Mouse (Mus musculus) gastrocnemius, postnatal 25 days (tissue): ENCODE data around the gene Atp2a1. TPM values are rescaled to one million over a fixed set of nuclear protein-coding genes. Genes with fewer than 3 reads are reported as not detected.
"Not testable (repeated sequence)": the region's sequence is repeated elsewhere in the genome, so short reads cannot be mapped to it uniquely, and the experiment has no call there.

ENCODE experiments used
- DNase-seq: peaks from one replicate; pipeline ENCODE4 v3.0.0; 2022
- long read RNA-seq, 2 experiments: library from polyadenylated mRNA; stranded (forward); transcript quantifications; one replicate each; pipeline ENCODE4 v2.0.0; 2021
- total RNA-seq, 2 experiments: library from RNA; stranded (reverse); gene quantifications; 1 replicate in 1 of 2; 2 replicates in 1 of 2; pipeline ENCODE4 v1.2.3; 2021

Gene Atp2a1
- over 10,000 TPM; 22,501 to 25,220 TPM for total RNA-seq
- long read RNA-seq, experiment 1, partial matches to known transcripts: 3,448 of 36,472 reads
- long read RNA-seq, experiment 1, other reads (novel, unspliced or antisense): 33,024 of 36,472 reads
- long read RNA-seq, experiment 2, partial matches to known transcripts: 4,762 of 87,863 reads
- long read RNA-seq, experiment 2, other reads (novel, unspliced or antisense): 83,100 of 87,863 reads

DNA sequence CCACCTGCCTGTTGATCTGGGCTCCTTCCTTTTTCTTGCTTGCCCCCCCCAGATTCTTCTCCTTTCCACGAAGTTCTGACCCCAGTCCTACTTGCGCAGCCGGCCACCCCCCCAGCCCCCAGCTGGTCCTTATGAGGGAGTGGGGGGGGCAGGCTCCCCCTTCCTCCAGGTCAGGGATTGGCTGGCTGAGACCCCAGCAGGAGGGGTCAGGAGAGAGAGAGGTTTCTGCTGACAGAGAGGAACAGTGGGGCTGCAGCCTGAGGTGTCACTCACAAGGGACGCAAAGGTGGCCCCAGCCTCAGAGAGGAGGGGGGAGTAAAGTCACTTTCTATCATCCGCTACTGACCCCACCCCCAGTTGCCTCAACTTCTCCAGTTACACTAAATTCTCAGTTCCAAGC, at the start of gene Atp2a1:
Atp2a1 (minus strand) TSS at position 105 of the 400 bp plus-strand sequence.
- DNase-seq: peak; percentile 90

DNA sequence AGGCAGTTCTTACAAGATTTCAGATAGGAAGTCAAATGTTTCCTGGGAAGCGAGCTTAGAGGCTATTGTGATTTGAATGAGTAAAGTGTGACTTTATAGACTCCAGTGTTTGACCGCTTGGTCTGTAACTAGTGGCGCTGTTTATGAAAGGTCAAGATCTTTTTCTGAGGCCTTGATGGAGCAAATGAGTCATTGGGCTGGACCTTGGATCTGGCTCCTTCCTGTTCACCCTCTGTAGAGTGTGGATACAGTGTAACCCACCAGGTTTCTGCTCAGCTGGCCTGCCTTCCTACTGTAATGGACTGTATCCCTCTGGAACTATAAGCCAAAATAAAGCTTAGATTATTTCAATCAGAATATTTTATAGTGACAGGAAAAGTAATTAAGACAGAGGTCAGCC, 48.4 kb upstream of the Atp2a1 start:
- DNase-seq: no peak

DNA sequence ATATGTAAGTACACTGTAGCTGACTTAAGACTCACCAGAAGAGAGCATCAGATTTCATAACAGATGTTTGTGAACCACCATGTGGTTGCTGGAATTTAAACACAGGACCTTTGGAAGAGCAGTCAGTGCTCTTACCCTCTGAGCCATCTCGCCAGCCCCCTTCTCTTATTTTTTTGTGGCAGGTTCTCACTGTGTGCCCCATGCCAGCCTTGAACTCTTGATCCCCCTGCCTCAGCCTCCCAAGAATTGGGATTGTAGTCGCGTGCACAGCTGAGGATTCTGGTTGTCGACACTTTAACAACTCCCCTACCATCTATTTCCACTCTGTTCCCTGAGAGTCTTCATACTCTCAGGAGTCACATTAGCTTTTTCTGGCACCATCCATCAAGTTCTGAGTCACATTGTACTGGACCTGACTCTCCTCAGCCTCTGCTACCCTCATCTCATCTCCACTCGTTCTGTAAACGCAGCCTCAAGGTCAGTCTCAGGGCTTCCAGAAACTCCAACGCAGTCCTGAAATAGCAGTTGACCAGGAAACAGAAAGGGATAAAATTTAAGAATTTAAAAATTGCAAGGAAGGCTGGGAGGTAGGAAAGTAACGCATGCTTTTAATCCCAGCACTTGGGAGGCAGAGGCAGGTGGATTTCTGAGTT, 44.3 kb upstream of the Atp2a1 start:
- no peak for DNase-seq

DNA sequence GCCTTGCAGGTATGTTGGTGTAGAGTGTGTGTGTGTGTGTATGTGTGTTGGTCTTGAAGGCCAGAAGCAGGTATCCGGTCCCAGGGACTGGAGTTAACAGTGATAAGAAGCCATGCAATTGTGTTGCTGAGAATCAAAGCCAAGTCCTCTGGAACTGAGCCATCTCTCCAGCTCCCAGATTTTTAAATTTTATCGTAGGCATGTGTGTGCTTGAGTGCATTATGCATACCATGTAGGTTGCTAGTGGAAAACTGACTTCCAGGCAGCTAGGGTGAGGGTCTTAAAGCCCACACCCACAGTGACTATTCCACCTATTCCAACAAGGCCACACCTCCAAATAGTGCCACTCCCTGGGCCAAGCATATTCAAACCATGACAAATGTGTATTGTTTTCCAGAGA, 42.0 kb upstream of the Atp2a1 start:
- no peak for DNase-seq

DNA sequence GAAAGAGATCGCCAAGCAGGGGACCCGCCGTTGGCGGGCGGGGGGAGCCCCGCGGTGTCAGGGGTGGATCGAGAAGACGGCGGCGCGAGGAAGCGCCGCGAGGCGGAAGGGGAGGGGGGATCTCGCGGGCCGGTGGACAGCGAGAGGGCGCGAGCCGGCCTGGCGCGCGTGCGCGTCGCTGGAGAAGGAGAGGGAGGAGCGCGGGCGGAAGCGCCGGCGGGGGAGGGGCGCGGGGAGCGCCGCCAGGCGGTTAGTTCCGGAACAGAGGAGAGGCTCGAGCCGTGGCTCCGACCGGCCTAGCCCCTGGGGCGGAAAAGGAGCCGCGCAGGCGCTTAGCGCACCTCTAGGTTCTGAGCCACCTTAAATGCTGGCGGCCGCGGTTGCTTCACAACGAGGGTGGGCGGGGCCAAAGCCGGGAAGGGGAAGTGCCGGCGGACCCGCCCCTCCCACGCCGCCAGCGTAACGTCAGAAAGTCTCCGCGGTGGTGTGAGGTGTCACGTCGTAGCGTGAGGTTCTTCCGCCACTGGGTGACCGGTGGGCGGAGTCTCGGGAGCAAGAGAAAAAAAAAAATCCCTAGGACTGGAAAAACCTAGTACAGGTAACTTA, 40.5 kb upstream of the Atp2a1 start, which contains the start of gene Atxn2l:
Atxn2l (minus strand) TSS at position 165 of the 606 bp plus-strand sequence.
- peak; percentile 99 for DNase-seq

DNA sequence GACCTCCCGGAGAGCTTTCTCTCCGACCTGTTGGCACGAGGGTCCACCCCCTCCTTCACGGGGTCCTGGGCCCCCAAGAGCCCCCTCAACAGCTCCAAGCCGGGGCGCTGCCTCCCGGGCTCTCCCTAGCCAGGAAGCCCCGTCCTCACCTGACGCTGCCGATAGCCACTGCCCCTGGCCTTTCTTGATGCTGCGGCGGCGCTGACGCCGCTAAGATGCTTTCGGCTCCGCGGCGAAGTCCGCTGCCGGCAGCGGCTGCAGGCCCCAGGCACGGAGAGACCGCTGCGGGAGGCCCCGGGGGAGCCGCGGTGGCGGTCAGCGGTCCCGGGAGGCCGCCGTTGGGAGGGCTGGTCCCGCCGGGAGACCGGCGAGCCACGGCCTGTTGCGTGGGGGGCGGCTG, 39.8 kb upstream of the Atp2a1 start:
- peak; percentile 56 for DNase-seq

DNA sequence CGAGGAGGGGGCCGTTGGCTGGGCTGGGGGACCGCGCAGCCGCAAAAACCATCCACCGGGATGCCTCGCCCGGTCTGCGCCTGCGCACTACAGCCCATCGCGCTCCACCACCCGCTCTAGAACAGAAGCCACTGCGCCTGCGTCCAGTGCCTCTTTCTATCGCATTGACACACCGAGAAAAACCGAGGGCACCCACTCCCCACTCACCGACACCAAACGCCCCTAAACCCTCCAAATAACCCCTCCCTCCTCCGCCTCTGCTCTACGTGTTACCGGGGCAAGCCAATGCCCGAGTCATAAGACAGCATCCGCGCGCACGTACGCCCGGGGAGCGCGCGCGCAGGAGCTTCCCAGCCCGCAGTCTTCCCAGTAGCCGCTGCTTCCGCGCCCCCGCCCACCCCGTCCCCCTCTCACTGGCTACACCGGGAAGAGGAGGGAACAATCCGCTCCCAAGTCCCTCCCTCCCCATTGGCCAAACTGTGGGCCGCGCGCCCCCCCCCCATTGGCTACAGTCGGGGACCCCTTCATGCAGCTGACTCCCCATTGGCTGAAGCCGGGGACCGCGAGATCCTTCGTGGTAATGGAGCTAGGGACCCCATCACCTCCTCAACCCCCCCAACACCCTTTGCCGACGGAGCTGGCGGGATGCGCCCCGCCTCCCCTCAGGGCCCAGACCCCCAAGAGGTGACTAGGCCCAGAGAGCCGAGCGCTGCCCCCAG, 39.3 kb upstream of the Atp2a1 start:
- DNase-seq: peak; percentile 96

DNA sequence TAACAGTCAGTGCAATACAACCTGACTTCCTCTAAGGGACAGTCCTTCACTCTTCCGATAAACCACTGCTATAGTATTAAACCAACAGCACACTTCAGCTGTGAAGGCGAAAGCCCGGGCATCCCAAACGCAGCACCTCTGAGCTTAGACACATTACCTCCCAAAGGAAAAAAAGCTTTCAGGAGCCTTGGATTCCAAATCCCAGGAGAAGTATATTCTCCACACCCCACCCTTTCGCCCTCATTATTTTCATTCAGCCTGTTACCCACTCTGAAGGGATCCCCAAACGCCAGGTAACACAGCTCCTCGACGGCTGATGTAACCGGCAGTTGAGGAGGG, 38.7 kb upstream of the Atp2a1 start:
- DNase-seq: no peak

DNA sequence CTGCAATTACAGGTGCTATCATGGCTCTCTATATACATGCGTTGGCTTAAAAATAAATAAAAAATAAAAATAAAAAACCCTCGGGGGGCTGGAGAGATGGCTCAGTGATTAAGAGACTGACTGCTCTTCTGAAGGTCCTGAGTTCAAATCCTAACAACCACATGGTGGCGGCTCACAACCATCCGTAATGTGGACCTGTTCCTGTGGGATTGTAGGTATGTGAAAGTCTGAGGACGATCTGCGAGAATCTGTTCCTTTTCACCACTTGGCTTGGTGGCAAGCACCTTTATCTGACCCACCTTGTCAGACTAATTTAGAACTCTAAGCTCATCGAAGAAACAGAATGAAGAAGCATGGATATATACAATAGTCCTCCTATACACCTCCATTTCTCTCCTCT, 36.5 kb upstream of the Atp2a1 start:
- no peak for DNase-seq

DNA sequence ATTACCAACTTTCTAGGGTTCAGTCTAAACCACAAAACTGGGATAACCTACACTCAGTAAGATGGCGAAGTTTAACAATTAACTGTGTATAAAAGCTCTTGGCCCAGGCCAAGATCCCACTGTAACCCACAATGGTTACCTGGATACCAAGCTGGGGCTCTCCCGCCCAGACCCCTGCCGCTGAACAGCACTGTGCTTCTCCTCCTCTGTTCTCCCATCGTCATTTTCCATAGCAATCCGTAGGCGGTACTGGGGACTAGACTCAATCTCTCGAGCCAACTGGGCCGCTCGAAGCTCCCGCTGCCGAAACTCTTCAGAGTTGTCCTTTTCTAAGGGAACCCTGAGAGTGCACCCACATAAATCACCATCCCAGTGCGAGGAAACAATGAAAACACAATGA, 35.1 kb upstream of the Atp2a1 start:
- DNase-seq: no peak

DNA sequence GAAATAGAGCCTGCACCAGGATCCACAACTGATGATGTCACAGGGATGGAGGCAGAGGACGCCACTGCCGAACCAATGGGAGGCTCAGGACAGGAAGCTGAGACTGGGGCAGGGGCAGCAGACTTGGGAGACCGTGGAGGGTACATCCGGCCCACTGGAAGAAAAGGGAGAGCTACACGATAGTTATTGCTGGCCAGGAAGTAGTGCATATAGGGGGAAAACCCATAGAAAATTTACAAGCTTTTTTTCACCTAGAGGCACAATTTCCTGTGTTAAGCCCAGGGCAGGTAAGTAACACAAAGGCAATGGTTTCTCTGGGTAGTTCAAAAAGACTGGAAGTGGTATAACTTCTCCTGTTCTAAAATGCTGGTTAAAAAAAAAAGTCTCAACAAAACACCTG, 33.6 kb upstream of the Atp2a1 start:
- no peak for DNase-seq

DNA sequence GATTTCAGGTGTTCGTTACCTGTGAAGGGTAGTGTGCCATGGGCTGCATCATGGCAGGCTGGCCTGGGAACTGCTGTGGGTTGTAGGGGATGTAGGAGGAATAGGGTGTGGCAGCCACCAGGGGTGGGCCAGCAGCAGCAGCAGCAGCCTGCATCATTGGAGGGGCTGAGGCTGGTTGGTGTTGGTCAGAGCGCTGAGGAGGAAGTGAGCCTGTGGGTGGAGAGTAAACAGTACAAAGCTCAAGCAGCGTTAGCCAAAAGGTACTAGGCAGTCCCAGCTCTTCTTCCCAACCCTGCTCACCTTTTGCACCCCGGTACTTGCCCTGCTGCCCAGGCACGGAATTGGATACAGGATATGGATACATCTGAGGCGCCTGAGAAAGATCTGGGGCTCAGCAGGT, 31.2 kb upstream of the Atp2a1 start:
- DNase-seq: no peak

DNA sequence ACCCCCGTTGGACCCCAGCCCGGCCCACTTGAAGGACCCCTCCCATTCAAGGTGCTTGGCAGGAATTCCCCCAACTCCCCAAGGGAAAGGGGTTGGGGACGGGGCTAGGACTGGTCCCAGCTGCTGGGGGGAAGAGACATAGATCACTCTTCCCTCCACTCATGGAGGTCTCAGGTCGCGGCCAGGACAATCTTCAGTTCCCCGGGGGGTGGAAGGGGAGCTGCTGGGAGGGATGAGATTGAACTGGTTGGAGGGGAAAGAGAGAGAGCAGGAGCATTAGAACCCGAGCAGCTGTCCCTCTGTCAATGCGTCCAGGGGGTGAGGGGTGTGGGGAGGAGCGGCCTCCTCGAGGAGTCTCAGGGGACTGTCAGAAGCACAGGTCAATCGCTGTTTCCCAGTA, 29.1 kb upstream of the Atp2a1 start:
- DNase-seq: no peak

DNA sequence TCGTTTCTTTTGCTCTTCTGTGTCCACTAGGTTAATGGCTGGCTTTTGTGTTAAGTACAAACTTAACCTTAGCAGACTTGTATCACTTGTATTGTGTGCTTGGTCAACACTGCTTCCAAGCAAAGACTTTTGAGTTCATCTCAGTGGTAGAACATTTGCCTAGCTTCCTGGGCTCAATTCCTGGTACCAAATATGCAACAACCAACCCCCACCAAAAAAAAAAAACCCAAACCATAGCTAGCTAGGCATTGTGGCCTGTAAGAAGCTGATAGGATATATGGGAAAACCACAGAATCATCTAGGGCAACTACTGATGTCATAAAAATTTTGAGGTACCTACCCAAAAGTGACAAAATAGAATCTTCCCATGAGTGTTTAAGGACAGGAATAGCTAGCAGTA, 28.1 kb upstream of the Atp2a1 start:
- DNase-seq: no peak

DNA sequence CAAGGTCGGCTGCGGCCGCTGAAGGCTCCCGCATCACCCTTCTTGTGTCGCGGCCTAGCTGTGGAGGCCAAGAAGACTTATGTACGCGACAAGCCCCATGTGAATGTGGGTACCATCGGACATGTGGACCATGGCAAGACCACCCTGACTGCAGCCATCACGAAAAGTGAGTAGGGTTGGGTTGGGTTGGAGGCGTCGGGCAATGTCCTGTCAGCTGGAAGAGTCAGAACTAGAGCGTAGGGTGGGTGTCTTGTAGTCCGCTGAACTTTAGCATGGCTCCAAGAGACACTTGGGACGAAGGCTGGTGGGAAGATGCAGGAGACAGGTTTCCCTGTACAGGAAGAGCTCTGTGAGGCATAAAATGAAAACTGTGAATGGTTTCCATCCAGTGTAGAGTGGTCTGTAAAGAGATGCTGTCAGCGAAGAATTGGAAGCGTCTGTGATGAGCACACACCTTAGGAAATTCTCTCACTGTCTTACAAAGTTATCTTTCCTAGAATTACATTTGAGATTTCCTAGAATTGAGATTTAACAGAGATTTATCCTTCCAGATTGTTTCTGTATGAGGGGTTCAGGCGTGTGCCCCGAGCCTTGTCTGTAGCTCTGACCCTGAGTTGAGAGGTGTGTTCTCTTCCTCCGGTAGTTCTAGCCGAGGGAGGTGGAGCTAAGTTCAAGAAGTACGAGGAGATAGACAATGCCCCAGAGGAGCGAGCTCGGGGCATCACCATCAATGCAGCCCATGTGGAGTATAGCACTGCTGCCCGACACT, 24.9 kb upstream of the Atp2a1 start:
- not testable (repeated sequence) for DNase-seq

DNA sequence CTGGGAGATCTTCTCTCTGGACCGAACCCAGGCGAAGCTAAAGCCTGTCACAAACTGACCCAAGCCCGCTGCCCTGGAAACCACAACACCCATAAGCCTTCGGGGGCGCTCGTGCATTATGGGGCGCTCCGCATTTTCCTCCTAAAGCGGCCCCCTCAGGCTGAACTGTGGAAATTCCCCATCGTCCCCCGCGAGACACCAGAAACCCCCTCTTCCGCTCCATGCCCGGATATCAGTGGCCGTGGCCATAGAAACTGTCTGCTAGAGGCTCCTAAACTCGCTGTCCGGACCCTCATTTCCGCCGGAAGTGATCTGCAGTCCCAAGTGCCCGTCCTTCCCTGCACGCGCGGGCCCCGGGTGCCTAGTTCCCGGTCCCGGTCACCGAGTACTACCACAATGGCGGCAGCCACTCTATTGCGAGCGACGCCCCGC, 24.2 kb upstream of the Atp2a1 start, which contains the start of gene Tufm:
Tufm (plus strand) TSS at position 310 of the 432 bp plus-strand sequence.
- DNase-seq: peak; percentile 96

DNA sequence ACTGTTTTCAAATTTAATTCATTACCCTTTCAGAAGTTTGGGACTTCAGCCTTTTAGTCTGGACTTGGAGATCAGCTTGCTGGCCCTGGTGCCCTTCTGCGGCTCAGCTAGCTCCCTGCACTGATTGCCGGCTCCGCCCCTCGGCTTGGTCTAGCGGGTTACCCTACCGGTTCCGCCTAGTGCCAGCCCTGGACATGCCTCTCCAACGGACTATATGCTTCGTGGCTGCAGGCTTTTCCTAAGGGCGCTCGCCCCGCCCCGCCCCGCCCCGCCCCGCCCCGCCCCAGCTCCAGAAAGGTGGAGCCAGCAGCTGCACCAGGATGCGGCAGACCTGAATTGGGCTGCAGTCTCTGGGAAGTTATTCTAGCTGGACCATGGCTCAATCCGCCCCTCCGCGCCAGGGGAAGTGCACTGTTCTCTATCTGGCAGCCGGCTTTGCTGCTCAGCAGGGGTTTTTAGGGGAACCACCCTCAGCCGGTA, 19.5 kb upstream of the Atp2a1 start:
- DNase-seq: peak; percentile 88

DNA sequence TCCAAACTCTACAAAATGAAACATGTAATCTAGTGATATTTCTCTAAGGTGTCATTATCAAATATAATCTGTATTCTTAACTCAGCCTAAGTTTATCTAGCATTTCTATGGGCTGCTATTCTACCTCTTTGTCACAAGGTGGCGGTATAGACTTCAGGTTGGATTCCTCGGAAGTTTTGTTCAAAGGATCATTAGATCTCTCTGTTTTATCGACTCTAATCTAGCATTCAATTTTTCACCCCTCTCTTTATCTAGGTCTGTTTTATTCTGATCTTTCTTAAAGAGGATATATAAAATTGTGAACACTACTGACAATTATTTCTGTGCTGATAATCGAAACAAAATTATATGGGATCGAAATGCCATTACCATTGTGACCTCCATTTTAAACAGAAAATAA, 18.8 kb upstream of the Atp2a1 start:
- DNase-seq: no peak

DNA sequence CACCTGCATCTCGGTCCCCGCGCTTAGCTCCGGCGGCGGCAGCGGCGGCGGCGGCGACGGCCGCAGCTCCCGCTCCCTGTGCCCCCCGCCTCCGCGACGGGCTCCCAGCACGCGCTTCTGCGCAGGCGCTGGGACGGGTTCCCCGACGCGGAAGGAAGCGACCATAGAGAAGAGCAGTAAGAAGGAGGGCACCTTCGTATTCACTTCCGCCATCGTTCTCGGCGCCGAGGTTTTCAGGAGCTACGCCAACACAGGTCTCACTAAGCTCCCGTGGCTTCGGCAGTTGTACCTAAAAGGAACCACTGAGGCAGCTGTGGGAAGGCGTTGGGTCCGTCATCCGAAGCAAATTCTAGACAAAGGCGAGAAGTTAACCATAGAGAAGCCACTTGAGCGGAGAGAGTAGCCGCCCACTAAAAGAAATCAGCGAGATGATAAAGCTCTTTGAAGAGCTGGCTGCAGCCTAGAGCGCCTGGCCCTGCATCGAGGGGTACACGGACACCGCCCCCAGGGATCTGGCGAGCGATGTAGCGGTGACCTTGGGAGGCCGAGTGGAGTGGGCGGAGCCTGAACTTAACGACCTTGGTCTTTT, 12.2 kb upstream of the Atp2a1 start, which contains the start of gene Sh2b1:
Sh2b1 (minus strand) TSS at position 432 of the 589 bp plus-strand sequence.
- peak; percentile 89 for DNase-seq

DNA sequence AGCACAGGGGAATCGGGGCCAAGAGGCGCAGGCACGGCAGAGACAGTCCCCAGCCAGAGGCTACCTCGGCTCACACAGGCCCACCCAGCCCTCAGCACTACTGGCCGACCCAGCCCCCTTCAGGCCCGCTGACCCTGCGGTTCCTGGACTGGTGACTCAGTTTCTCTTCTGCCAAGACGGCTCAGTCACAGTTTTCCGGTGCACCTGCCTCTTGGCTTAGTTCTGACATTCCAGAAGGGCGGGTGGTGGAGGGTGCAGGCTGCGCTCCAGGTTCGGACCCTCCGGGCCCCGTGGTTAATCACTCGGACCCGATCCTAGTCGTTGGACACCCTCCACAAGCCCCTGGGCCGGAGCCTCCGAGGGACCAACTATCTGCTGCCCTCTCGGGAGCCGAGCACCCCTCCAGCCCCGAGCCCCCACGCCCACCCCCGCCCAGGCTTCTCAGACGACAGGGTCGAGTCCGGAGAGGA, 11.6 kb upstream of the Atp2a1 start:
- no peak for DNase-seq

DNA sequence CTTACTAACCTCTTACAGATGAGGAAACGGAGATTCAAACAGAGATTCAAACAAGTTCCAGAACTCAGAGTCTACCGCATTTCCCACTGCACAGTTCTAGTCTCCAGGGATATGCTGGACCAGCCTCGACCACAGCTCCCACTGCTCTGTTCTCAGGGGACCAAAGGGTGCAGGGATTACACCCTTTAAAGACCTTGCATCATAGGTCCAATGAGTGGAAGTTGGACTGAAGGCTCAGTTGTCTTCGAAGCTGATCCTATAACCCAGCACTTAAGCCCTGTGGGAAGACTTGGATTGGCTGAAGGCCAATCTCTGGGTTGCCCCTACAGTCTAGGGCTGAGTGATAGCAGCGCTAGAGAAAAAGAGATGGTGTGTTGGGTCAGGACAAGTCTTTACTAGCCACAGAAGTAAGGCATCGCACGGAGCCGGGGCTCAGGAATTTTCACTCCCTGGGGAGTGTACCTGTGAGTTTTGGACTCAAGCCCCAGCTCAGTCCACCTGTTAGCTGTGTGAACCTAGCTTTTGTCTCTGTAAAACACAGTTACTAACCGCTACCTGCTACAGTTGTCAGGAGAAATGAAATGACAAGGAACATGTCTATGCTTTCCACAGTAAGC, 10.7 kb upstream of the Atp2a1 start:
- DNase-seq: peak; percentile 4
